Mouse (Mus musculus): ENCODE data around the gene Snx27. TPM values are rescaled to one million over a fixed set of nuclear protein-coding genes. Genes with fewer than 3 reads are reported as not detected.

The Snx27 gene
- 47.7 and 50.6 TPM in 2 replicates for polyA plus RNA-seq (2012; rRNA removed)

DNA sequence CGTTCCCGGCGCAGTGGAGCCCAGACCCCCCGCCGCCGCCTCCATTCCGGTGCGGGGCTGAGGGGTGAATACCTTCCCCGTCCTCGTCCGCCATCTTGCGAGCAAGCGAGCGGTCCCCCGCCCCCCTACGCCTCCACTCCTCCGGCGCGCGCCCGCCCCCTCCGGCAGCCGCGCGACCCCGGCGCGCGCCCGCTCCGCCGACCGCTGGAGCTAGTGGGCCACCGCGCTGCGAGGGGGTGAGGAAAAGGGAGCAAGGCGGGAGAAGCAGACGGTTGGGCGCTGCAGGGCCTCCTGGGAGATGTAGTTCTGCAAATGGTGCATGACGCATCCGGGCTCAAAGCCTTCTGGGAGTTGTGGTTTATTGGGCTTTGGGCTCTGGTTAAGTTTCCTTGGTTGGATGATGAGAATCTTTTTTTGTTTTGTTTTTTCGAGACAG is at the start of gene Snx27:
Gene Snx27, minus strand, starts transcription at position 261 of the 436 bp plus-strand sequence.
- Histone ChIP-seq H3K4me1 (ENCODE audit: control insufficient read depth, insufficient read depth, low read length) (no peaks in the 10 kb centered on the region; the same call in 1 of the 2 replicates), H3K4me3 (ENCODE audit: insufficient read depth, low read length) (peak within 1 kb of the TSS; percentile 93), H3K27ac (ENCODE audit: insufficient read depth, low read length) (0 out of 2 replicates have a peak within 1 kb of the TSS, but pooled peaks have one; percentile 61)
- TF ChIP-seq CTCF (IDR thresholded peaks at IDR 0.05; ENCODE audit: extremely low read depth, insufficient read depth, low read length) (no peak), POLR2A (IDR thresholded peaks at IDR 0.05; ENCODE audit: extremely low read depth, insufficient read depth, low read length) (peak; percentile 50; the same call in 1 of the 2 replicates)

DNA sequence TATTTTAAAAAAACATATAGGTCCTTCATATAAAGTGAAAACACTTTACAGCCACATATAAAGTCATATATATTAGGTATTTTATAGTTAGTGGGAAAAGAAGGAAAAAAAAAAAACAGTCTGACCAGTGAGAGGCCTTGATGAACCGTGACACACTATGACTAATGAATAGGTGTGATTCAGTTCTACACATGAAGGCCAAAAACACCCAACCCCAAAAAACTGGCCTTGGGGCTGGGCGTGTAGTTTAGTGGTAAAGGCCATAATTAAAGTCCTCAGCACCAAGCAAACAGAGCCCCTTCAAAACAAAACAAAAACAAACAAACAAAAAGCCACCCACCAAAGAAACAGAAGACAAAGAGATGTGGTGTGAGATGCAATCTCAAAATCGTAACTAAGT is 47.4 kb upstream of the Snx27 start:
- TF ChIP-seq CTCF (IDR thresholded peaks at IDR 0.05; ENCODE audit: extremely low read depth, insufficient read depth, low read length), result no peak
- no peak for TF ChIP-seq POLR2A (IDR thresholded peaks at IDR 0.05; ENCODE audit: extremely low read depth, insufficient read depth, low read length)
- no peaks in the 10 kb centered on the region for H3K4me1 ChIP-seq (ENCODE audit: control insufficient read depth, insufficient read depth, low read length)
- no peak overlapping the region for H3K27ac ChIP-seq (ENCODE audit: insufficient read depth, low read length)
- H3K4me3 ChIP-seq (ENCODE audit: insufficient read depth, low read length), result no peak overlapping the region

- Histone ChIP-seq H3K4me1 (ENCODE audit: control insufficient read depth, insufficient read depth, low read length) (no peaks in the 10 kb centered on the region), H3K4me3 (ENCODE audit: insufficient read depth, low read length) (no peak overlapping the region), H3K27ac (ENCODE audit: insufficient read depth, low read length) (no peak overlapping the region)
- TF ChIP-seq CTCF (IDR thresholded peaks at IDR 0.05; ENCODE audit: extremely low read depth, insufficient read depth, low read length) (no peak), POLR2A (IDR thresholded peaks at IDR 0.05; ENCODE audit: extremely low read depth, insufficient read depth, low read length) (no peak)
Measured at GRCm38 (mm10) chr3:94628712-94629111, 46.2 kb upstream of the Snx27 start.

DNA sequence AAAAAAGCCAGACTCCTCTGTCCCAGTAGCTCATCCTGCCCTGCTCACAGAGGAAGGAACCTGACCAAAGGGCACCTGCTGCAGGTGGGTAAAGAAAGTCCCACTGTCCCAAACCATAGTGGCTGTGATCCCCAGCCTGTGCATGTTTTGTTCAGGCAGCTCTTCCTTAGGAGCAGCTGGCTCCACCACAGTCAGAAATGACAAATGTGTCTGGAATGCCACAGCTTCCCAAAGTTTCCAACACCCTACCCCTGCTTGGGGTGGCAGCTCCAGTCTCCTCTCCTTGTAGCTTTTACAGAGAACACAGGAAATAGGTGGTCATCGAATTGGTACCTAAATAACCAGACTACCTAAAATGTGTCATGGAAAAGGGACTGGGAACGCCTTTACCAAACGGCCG is 41.8 kb upstream of the Snx27 start:
- Histone ChIP-seq H3K4me3 (ENCODE audit: insufficient read depth, low read length) (no peak overlapping the region), H3K4me1 (ENCODE audit: control insufficient read depth, insufficient read depth, low read length) (no peaks in the 10 kb centered on the region), H3K27ac (ENCODE audit: insufficient read depth, low read length) (no peak overlapping the region)
- no peak for TF ChIP-seq CTCF (IDR thresholded peaks at IDR 0.05; ENCODE audit: extremely low read depth, insufficient read depth, low read length)
- no peak for TF ChIP-seq POLR2A (IDR thresholded peaks at IDR 0.05; ENCODE audit: extremely low read depth, insufficient read depth, low read length)

DNA sequence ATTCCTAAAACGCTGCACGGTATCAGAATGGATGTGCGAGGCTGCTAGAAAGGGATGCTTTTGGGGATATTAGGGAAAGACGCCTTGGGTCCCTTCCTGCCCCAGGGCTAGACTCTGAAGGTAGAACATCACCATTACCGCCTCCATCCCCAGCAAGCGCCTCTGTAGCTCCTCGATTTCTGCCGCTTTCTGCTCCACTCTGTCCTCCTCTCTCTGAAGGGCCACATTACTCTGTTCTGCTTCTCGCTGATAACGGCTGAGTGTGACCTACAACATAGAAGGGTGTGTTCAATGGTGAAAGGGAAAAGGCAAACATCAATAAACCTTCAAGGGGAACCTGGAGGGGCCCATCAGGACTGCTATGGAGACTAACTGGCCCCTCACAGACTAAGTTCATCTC is 40.0 kb upstream of the Snx27 start:
- Histone ChIP-seq H3K27ac (ENCODE audit: insufficient read depth, low read length) (no peak overlapping the region), H3K4me1 (ENCODE audit: control insufficient read depth, insufficient read depth, low read length) (no peaks in the 10 kb centered on the region), H3K4me3 (ENCODE audit: insufficient read depth, low read length) (no peak overlapping the region)
- no peak for TF ChIP-seq CTCF (IDR thresholded peaks at IDR 0.05; ENCODE audit: extremely low read depth, insufficient read depth, low read length)
- TF ChIP-seq POLR2A (IDR thresholded peaks at IDR 0.05; ENCODE audit: extremely low read depth, insufficient read depth, low read length), result no peak

DNA sequence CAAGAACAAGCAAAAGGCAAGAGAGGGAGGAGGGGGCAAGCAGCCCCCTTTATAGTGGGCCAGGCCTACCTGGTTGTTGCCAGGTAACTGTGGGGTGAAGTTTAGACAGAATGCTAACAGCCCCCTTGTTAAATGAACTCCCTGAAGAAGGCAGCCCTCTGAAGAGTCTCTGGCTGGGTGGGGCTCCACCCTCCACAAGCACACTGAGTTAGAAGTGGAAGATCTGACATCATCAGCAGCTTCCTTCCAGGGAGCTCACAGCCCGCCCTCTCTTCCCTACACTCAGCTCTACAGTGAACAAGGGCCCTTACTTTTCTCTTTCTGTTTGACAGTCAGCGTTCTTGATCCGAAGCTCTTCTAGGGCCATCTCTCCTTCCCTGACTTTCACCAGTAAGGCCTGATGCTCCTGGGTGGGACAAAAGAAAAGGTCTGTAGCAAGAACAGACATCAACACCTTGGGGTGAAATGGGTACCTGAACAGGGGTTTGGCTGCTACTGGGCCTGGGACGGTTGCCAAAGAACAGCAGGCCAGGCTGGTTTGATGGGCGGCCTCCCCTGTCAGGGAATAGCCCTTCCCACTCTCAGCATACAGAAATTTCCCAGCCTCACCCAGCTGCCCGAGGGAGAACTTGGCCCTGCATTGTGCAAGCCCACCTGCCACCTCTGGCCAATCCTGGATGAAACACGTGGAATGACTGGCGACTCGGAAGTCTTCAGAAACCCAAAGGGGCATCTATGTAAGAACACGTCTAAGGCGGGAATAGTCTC is 39.4 kb upstream of the Snx27 start:
- no peak overlapping the region for H3K27ac ChIP-seq (ENCODE audit: insufficient read depth, low read length)
- H3K4me1 ChIP-seq (ENCODE audit: control insufficient read depth, insufficient read depth, low read length), result no peaks in the 10 kb centered on the region
- no peak for TF ChIP-seq CTCF (IDR thresholded peaks at IDR 0.05; ENCODE audit: extremely low read depth, insufficient read depth, low read length)
- no peak for TF ChIP-seq POLR2A (IDR thresholded peaks at IDR 0.05; ENCODE audit: extremely low read depth, insufficient read depth, low read length)
- no peak overlapping the region for H3K4me3 ChIP-seq (ENCODE audit: insufficient read depth, low read length)

DNA sequence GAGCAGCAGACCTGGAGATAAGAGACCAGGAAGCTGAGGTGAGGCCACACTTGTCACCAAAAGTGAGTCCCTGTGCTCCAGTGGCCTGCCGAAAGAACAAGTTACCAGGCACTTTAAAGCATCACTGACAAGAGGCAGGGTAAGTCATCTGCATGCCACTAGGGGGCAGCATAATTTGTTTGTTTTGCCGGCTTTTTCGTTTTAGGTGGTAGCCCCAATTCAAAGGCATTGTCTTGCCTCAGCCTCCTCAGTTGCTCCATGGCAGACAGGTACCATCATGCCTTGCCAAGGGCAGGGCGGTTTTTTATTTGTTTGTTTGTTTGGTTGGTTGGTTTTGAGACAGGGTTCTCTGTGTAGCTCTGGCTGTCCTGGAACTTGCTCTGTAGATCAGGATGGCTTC is 34.2 kb upstream of the Snx27 start:
- H3K4me1 ChIP-seq (ENCODE audit: control insufficient read depth, insufficient read depth, low read length), result no peaks in the 10 kb centered on the region
- TF ChIP-seq CTCF (IDR thresholded peaks at IDR 0.05; ENCODE audit: extremely low read depth, insufficient read depth, low read length), result peak; percentile 56
- no peak for TF ChIP-seq POLR2A (IDR thresholded peaks at IDR 0.05; ENCODE audit: extremely low read depth, insufficient read depth, low read length)
- no peak overlapping the region for H3K4me3 ChIP-seq (ENCODE audit: insufficient read depth, low read length)
- no peak overlapping the region for H3K27ac ChIP-seq (ENCODE audit: insufficient read depth, low read length)

- H3K4me3 ChIP-seq (ENCODE audit: insufficient read depth, low read length), result no peak overlapping the region
- no peak overlapping the region for H3K27ac ChIP-seq (ENCODE audit: insufficient read depth, low read length)
- TF ChIP-seq CTCF (IDR thresholded peaks at IDR 0.05; ENCODE audit: extremely low read depth, insufficient read depth, low read length), result no peak
- TF ChIP-seq POLR2A (IDR thresholded peaks at IDR 0.05; ENCODE audit: extremely low read depth, insufficient read depth, low read length), result no peak
- no peaks in the 10 kb centered on the region for H3K4me1 ChIP-seq (ENCODE audit: control insufficient read depth, insufficient read depth, low read length)
Measured at GRCm38 (mm10) chr3:94613258-94613878, 30.9 kb upstream of the Snx27 start.

DNA sequence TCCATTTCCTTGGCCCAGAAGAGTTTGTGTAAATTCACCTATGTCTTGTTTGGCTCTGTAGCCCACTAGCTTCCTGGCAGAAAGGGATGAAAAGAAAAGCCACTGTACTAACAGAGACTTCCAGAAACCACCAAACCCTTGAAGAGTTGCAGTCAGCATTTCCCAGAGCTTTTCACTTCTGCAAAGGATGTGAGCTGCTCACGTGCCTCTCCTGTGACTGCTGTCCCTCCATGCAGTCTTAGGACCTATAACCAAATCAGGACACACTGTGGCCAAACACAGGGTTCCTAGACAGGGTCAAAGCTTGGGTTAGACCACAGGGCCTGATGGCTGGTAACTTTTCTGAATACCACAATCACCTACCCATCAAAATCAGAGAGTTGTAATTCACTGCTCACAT is 29.8 kb upstream of the Snx27 start:
- no peaks in the 10 kb centered on the region for H3K4me1 ChIP-seq (ENCODE audit: control insufficient read depth, insufficient read depth, low read length)
- H3K27ac ChIP-seq (ENCODE audit: insufficient read depth, low read length), result no peak overlapping the region
- TF ChIP-seq CTCF (IDR thresholded peaks at IDR 0.05; ENCODE audit: extremely low read depth, insufficient read depth, low read length), result no peak
- TF ChIP-seq POLR2A (IDR thresholded peaks at IDR 0.05; ENCODE audit: extremely low read depth, insufficient read depth, low read length), result no peak
- no peak overlapping the region for H3K4me3 ChIP-seq (ENCODE audit: insufficient read depth, low read length)

- H3K4me1 ChIP-seq (ENCODE audit: control insufficient read depth, insufficient read depth, low read length), result no peaks in the 10 kb centered on the region
- no peak for TF ChIP-seq POLR2A (IDR thresholded peaks at IDR 0.05; ENCODE audit: extremely low read depth, insufficient read depth, low read length)
- TF ChIP-seq CTCF (IDR thresholded peaks at IDR 0.05; ENCODE audit: extremely low read depth, insufficient read depth, low read length), result no peak
- no peak overlapping the region for H3K4me3 ChIP-seq (ENCODE audit: insufficient read depth, low read length)
- H3K27ac ChIP-seq (ENCODE audit: insufficient read depth, low read length), result no peak overlapping the region
Measured at GRCm38 (mm10) chr3:94611834-94612233, 29.3 kb upstream of the Snx27 start.

Measured in cortical plate, adult 2 months (tissue).